Mouse (Mus musculus) intestine, postnatal 0 days (tissue): ENCODE measurements around the gene Fam214b. TPM values are rescaled to one million over a fixed set of nuclear protein-coding genes. Genes with fewer than 3 reads are reported as not detected.

Experiments
- ATAC-seq: fragments of 200-750 bp; cut with Nextera tagmentation; 2 replicates; pipeline ENCODE4 v1.8.0; 2017; ENCODE audit warnings: mild to moderate bottlenecking, moderate TSS enrichment, moderate library complexity
- H3K27ac ChIP-seq: fragments of 300-500 bp; sonication (generic); 2 replicates; pipeline ENCODE4 v1.5.1; 2014; ENCODE audit warnings: mild to moderate bottlenecking, low read depth, low read length, moderate library complexity
- H3K27me3 ChIP-seq: fragments of 300-500 bp; sonication (generic); replicated peaks from 2 replicates; pipeline ENCODE4 v1.6.1; 2014; ENCODE audit warnings: low read length, mixed read lengths; ENCODE audit not compliant: control insufficient read depth, insufficient read depth
- H3K36me3 ChIP-seq: fragments of 300-500 bp; sonication (generic); 2 replicates; pipeline ENCODE4 v1.6.1; 2014; ENCODE audit warnings: mild to moderate bottlenecking, moderate library complexity; ENCODE audit not compliant: control insufficient read depth, insufficient read depth
- H3K4me1 ChIP-seq: fragments of 300-500 bp; sonication (generic); replicated peaks from 2 replicates; pipeline ENCODE4 v1.6.1; 2014; ENCODE audit warnings: antibody characterized with exemption, low read length, mixed read lengths; ENCODE audit not compliant: control insufficient read depth, insufficient read depth
- H3K4me2 ChIP-seq: fragments of 300-500 bp; sonication (generic); replicated peaks from 2 replicates; pipeline ENCODE4 v1.6.1; 2014; ENCODE audit warnings: low read depth, mild to moderate bottlenecking, moderate library complexity
- H3K4me3 ChIP-seq: fragments of 300-500 bp; sonication (generic); 2 replicates; pipeline ENCODE4 v1.5.1; 2014; ENCODE audit warnings: low read depth, low read length
- H3K9ac ChIP-seq: fragments of 300-500 bp; sonication (generic); 2 replicates; pipeline ENCODE4 v1.6.1; 2014; ENCODE audit warnings: mild to moderate bottlenecking, low read depth, low read length
- H3K9me3 ChIP-seq: fragments of 300-500 bp; sonication (generic); 2 replicates; pipeline ENCODE4 v1.6.1; 2016; ENCODE audit warnings: mixed run types; ENCODE audit not compliant: control insufficient read depth
- CTCF ChIP-seq: sonication (generic); IDR thresholded peaks from 2 replicates; pipeline ENCODE4 v1.5.1; 2016; ENCODE audit warnings: low read depth, mild to moderate bottlenecking, control low read depth, antibody characterized with exemption, moderate library complexity
- WGBS: fragments of 180-500 bp; shearing (Covaris S2); extraction: QIAGEN DNeasy Blood & Tissue Kit; methylation state at CpG from one replicate; pipeline ENCODE4 v1.1.7; 2014; 5-methylcytosine and 5-hydroxymethylcytosine counted together
- polyA plus RNA-seq: library from polyadenylated mRNA; unstranded; fragments of >200 nt; fragmentation: Nextera tagmentation; extraction: Ambion mirVana; gene quantifications from 2 replicates; pipeline ENCODE4 v1.2.1, GENCODE M21; 2015

Gene Fam214b
- polyA plus RNA-seq, 1 experiment from 2014 or later, result 5.9 TPM

DNA sequence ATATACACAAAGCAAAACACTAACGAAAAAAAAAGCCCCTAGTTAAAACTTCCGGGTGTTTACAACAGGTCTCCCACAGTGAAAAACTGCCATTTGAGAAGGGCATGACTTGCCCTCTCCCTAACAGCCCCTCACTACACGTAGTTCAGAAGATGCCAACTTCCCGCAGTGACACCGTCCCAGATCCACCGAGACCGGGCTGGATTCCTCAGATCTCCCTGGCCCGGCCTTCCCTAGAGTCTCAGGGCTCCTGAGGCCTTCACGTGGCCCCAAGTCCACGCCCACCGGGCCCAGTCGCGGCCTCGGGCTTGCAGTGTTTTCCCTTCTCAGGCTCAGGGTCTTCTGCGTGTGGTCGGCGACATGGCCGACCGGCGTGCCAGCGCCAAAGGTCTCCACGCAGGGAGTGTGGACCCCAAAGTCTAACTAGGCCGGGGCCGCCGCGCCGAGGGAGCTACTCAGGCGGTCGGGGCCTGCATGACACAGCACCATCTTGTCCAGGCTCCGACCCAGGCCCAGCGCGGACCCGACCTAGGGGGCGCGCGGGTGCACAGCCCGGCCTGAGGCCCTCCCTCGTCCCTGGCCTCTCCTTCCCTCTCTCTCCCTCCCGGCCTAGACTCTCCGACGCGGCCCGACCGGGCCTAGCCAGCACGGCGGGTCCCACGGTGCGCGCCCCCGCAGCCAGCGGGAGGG is 46.4 kb downstream of the Fam214b start:
- peak overlapping the region; percentile 77 for H3K4me3 ChIP-seq
- peaks cover 11% of the 10 kb centered on the region for H3K36me3 ChIP-seq
- H3K4me2 ChIP-seq, result peak overlapping the region; percentile 72
- peak overlapping the region; percentile 98 for H3K27ac ChIP-seq
- under 1% methylated on average over 51 of the region's 51 CpGs for WGBS
- peak; percentile 62 for TF ChIP-seq CTCF
- H3K9ac ChIP-seq, result peak overlapping the region; percentile 98
- ATAC-seq, result peak; percentile 49
- H3K4me1 ChIP-seq, result peaks cover 8% of the 10 kb centered on the region; the same call in 1 of the 2 replicates
- no peaks in the 10 kb centered on the region for H3K27me3 ChIP-seq
- H3K9me3 ChIP-seq, result no peaks in the 10 kb centered on the region

DNA sequence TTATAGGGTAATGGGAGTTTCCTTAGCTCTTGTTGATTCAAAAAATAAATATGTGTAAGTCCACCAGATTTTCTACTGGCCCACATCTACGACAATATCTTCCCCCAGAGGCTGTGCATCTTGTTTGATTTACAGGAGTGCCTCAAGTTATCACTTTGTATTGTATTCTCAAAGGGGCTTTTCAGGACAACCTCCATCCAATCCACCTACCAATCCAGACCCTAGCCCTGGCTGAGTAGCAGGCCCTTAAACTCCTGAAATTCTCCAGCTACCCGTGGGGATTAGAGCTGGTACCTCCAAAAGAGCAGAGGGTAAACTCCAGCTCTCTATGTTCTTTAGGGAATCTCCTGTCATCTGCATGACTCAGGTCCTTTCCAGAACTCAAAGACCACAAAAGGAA is 48.0 kb downstream of the Fam214b start:
- H3K9me3 ChIP-seq, result no peaks in the 10 kb centered on the region
- ATAC-seq, result no peak
- WGBS, result 38% methylated on average over 2 of the region's 2 CpGs
- peaks cover 8% of the 10 kb centered on the region; the same call in 1 of the 2 replicates for H3K4me1 ChIP-seq
- peaks cover 25% of the 10 kb centered on the region for H3K36me3 ChIP-seq
- no peak for TF ChIP-seq CTCF
- H3K27me3 ChIP-seq, result no peaks in the 10 kb centered on the region
- 0 out of 2 replicates have a peak overlapping the region, but pooled peaks have one; percentile 98 for H3K9ac ChIP-seq
- peak overlapping the region; percentile 72 for H3K4me2 ChIP-seq
- no peak overlapping the region for H3K27ac ChIP-seq
- no peak overlapping the region for H3K4me3 ChIP-seq

DNA sequence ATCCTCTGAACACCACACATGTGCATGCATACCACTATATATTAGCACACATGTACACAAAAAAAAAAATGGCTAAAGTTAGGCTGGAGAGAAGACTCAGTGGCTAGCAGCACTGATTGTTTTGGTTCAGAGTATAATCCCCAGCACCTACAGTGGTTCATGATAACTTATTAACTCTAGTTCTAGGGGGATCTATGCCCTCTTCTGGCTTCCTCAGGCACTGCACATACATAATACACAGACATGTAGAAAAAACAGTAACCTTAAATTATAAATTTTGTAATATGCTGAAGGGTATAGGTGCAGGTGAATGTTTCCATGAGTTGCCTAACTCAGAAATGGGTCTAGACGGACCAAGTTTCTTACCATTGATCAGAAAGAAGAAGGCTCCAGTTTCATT is 57.7 kb downstream of the Fam214b start:
- Histone ChIP-seq H3K36me3 (peaks cover 94% of the 10 kb centered on the region), H3K9me3 (no peaks in the 10 kb centered on the region), H3K27ac (no peak overlapping the region), H3K9ac (no peak overlapping the region), H3K4me2 (no peak overlapping the region), H3K27me3 (no peaks in the 10 kb centered on the region), H3K4me3 (no peak overlapping the region), H3K4me1 (no peaks in the 10 kb centered on the region)
- 89% methylated on average over 1 of the region's 1 CpGs for WGBS
- ATAC-seq, result no peak
- peak; percentile 42; the same call in 1 of the 2 replicates for TF ChIP-seq CTCF

Other genes with a start within 250 kb of the Fam214b start
- not detected in 2 replicates for gene Fam205a1, start 192.3 kb downstream of the Fam214b start, polyA plus RNA-seq
- gene Gm12394, start 189.4 kb downstream of the Fam214b start, polyA plus RNA-seq, result 0.05 and 0.12 TPM in 2 replicates
- 0.16 TPM in 1 of 2 replicates, not detected in the other for gene Fam205c, start 172.0 kb downstream of the Fam214b start, polyA plus RNA-seq
- 0.73 and 1.0 TPM in 2 replicates for gene Phf24, start 129.6 kb downstream of the Fam214b start, polyA plus RNA-seq
- gene Dnajb5, start 96.4 kb downstream of the Fam214b start, polyA plus RNA-seq, result 7.5 and 8.8 TPM in 2 replicates
- gene 1700022I11Rik, start 76.6 kb downstream of the Fam214b start, polyA plus RNA-seq, result 0.43 TPM in 1 of 2 replicates, not detected in the other
- 205 and 207 TPM in 2 replicates for gene Vcp, start 45.7 kb downstream of the Fam214b start, polyA plus RNA-seq
- gene Fancg, start 35.7 kb downstream of the Fam214b start, polyA plus RNA-seq, result 5.2 and 6.2 TPM in 2 replicates
- 14.3 and 15.4 TPM in 2 replicates for gene Pigo, start 20.4 kb downstream of the Fam214b start, polyA plus RNA-seq
- 119 and 120 TPM in 2 replicates for gene Stoml2, start 14.5 kb downstream of the Fam214b start, polyA plus RNA-seq
- 1.5 TPM in 2 replicates for gene Unc13b, start 12.7 kb upstream of the Fam214b start, polyA plus RNA-seq
- gene Atp8b5, start 220.9 kb upstream of the Fam214b start, polyA plus RNA-seq, result 1.0 and 1.1 TPM in 2 replicates